Mouse (Mus musculus) gastrocnemius, adult 8-10 months (tissue): Measurements from ENCODE around the gene Olfr406. TPM values are rescaled to one million over a fixed set of nuclear protein-coding genes. Genes with fewer than 3 reads are reported as not detected.

Experiments used
- DNase-seq, 2 experiments: peaks; one replicate each; pipeline ENCODE4 v3.0.0; 2022; ENCODE audit warnings: low spot score in 2 of 2
- total RNA-seq, 4 experiments: library from RNA; stranded (reverse); gene quantifications; 2 replicates each; pipeline ENCODE4 v1.2.4; 2022

Olfr406 gene
- not detected for total RNA-seq

DNA sequence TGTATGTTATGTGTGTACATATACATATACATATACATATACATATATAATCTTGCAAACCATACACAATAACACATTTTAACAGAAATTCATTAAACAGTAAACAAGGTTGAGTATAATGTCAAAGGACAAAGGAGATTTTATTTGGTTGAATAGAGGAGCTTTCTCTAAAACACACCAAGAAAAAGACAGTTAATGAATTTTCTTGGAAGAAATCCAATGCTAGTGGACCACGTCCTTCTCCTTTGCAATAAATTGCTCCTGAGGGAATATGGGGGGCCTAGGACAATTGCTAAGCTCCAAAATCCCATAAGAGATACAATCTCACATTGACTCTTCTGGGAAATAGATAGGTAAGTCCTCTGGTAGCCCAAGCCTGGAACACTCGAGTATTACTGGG is at the start of gene Olfr406:
Gene Olfr406, plus strand, starts transcription at position 301 of the 400 bp plus-strand sequence.
- DNase-seq: no peak

DNA sequence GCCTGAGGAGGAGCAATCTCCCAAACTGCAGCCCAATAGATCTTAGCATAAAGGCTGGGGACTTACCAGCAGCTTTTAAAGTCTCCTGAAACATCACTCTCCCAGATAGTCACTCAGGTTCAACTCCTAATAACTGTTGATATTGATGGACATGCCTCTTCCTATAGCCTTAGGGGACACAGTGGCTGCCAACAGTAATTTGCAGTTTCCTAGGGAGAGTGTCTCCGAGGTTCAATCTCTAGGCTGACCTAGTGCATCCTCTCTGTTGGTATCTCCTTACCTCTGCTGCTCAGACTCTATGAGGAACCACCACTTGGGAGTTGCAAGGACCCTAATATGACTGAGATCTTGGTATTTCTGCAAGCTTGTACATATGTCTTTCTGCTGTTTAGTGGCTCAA is 48.3 kb upstream of the Olfr406 start, which contains the start of gene Olfr43:
Gene Olfr43, minus strand, starts transcription at position 101 of the 400 bp plus-strand sequence.
- no peak for DNase-seq

DNA sequence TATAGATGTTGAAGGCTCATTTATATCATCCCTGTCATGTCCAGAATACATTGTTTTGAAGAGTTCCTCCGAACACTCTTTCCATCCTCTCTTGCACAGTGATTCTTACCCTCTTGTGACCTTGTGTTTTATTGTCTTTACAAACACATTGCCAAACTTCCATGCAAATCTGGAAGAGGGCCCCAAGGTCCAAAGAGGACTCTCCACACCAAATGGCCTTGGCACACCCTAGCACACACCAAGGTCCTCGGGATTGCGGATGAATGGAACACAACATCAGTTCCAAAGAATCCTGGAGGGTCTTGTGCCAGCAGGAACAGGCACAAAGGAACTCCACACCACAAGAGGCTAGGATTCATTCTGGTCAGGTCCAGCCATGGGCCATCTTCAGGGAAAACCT is 18.4 kb upstream of the Olfr406 start:
- DNase-seq: no peak

DNA sequence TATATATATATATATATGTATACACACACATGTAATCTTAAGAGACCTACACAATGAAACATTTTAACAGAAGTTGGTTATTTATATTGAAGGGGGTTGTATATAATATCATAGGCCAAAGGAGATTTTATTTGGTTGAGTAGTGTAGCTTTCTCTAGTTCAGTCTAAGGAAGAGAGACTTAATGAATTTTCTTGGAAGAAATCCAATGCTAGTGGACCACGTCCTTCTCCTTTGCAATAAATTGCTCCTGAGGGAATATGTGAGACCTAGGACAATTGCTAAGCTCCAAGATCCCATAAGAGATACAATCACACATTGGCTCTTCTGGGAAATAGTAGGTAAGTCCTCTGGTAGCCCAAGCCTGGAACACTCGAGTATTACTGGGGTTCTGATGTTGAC is 23.8 kb downstream of the Olfr406 start, which contains the start of gene Olfr59:
Gene Olfr59, plus strand, starts transcription at position 301 of the 400 bp plus-strand sequence.
- DNase-seq: no peak

DNA sequence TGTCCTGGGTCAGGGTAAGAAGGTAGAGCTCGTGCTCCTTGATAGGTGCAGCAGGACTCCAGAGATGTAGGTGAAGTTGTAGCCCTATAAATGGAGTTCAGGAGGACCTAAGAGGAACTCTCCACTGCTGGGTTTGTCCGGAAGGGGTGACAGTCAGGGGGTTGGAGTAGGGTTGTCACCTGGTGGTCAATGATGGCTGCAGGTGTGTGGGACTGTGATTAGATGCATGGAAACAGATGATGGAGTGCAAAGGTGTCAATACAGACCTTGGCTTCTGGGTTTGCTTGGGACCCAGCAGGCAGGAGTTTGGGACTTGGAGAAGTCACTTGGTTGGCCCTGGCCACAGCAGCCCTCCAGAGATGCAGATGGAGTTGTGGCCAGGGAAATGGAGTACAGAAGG is 27.6 kb downstream of the Olfr406 start:
- DNase-seq: no peak

Other genes starting within 250 kb of the Olfr406 start
- gene Olfr139, start 203.3 kb upstream of the Olfr406 start, total RNA-seq: not detected
- not detected for gene Olfr399, start 203.2 kb upstream of the Olfr406 start, total RNA-seq
- gene Zfp616, start 189.9 kb upstream of the Olfr406 start, total RNA-seq: not detected
- not detected for gene Olfr401, start 146.1 kb upstream of the Olfr406 start, total RNA-seq
- gene Olfr402, start 106.3 kb upstream of the Olfr406 start, total RNA-seq: not detected
- gene Olfr403, start 73.6 kb upstream of the Olfr406 start, total RNA-seq: not detected
- gene Olfr43, start 48.4 kb upstream of the Olfr406 start, total RNA-seq: not detected
- not detected for gene Olfr59, start 23.9 kb downstream of the Olfr406 start, total RNA-seq
- gene Olfr410, start 78.2 kb downstream of the Olfr406 start, total RNA-seq: not detected
- gene Olfr411, start 92.8 kb downstream of the Olfr406 start, total RNA-seq: not detected
- gene Olfr412, start 102.3 kb downstream of the Olfr406 start, total RNA-seq: not detected